Mouse (Mus musculus): ENCODE measurements around the gene Washc2.

Washc2 gene

GRCm38 (mm10) chr6:116264018-116264651 lies 56.3 kb downstream of the Washc2 start, which contains the start of gene Zfand4:
Zfand4 (plus strand) TSS chr6:116264222.
- DNase-seq, result peak; percentile 91 to 95

- peak in 1 of 2 experiments; percentile 19 for DNase-seq
Observed at GRCm38 (mm10) chr6:116264836-116265235, 57.0 kb downstream of the Washc2 start.

GRCm38 (mm10) chr6:116265603-116266002 lies 57.8 kb downstream of the Washc2 start:
- no peak for DNase-seq

GRCm38 (mm10) chr6:116266273-116267109 lies 58.7 kb downstream of the Washc2 start:
- DNase-seq, result no peak

- DNase-seq, result no peak
Observed at GRCm38 (mm10) chr6:116267110-116267423, 59.2 kb downstream of the Washc2 start.

GRCm38 (mm10) chr6:116275695-116276094 lies 67.9 kb downstream of the Washc2 start:
- no peak for DNase-seq

GRCm38 (mm10) chr6:116278679-116279317 lies 71.0 kb downstream of the Washc2 start:
- DNase-seq, result no peak

- no peak for DNase-seq
Observed at GRCm38 (mm10) chr6:116281014-116281413, 73.2 kb downstream of the Washc2 start.

- DNase-seq, result no peak
Observed at GRCm38 (mm10) chr6:116282546-116282945, 74.7 kb downstream of the Washc2 start.

- DNase-seq, result no peak
Observed at GRCm38 (mm10) chr6:116283280-116283679, 75.4 kb downstream of the Washc2 start.

GRCm38 (mm10) chr6:116286321-116286720 lies 78.5 kb downstream of the Washc2 start:
- DNase-seq, result no peak

GRCm38 (mm10) chr6:116286870-116287575 lies 79.2 kb downstream of the Washc2 start:
- DNase-seq, result no peak

- DNase-seq, result no peak
Observed at GRCm38 (mm10) chr6:116311411-116311810, 103.6 kb downstream of the Washc2 start.
